Mouse (Mus musculus) intestine, embryonic 16.5 days (tissue): ENCODE data around the gene Zdhhc23. TPM values are rescaled to one million over a fixed set of nuclear protein-coding genes. Genes with fewer than 3 reads are reported as not detected.

Source experiments
- ATAC-seq: fragments of 200-750 bp; cut with Nextera tagmentation; 2 replicates; pipeline ENCODE4 v1.8.0; 2017; ENCODE audit warnings: moderate TSS enrichment, moderate library complexity
- H3K27ac ChIP-seq: fragments of 300-500 bp; sonication (generic); 2 replicates; pipeline ENCODE4 v1.5.1; 2014; ENCODE audit warnings: mild to moderate bottlenecking, low read length
- H3K27me3 ChIP-seq: fragments of 300-500 bp; sonication (generic); replicated peaks from 2 replicates; pipeline ENCODE4 v1.6.1; 2014; ENCODE audit warnings: low read length, control low read depth, mixed read lengths; ENCODE audit not compliant: control insufficient read depth, insufficient read depth
- H3K36me3 ChIP-seq: fragments of 300-500 bp; sonication (generic); 2 replicates; pipeline ENCODE4 v1.6.1; 2014; ENCODE audit warnings: low read length, control low read depth; ENCODE audit not compliant: control insufficient read depth, insufficient read depth
- H3K4me1 ChIP-seq: fragments of 300-500 bp; sonication (generic); 2 replicates; pipeline ENCODE4 v1.6.1; 2014; ENCODE audit warnings: low read length, control low read depth, mixed read lengths; ENCODE audit not compliant: control insufficient read depth, insufficient read depth
- H3K4me2 ChIP-seq: fragments of 300-500 bp; sonication (generic); 2 replicates; pipeline ENCODE4 v1.6.1; 2014; ENCODE audit warnings: low read depth, low read length, control low read depth
- H3K4me3 ChIP-seq: fragments of 300-500 bp; sonication (generic); 2 replicates; pipeline ENCODE4 v1.5.1; 2014; ENCODE audit warnings: mild to moderate bottlenecking, low read length
- H3K9ac ChIP-seq: fragments of 300-500 bp; sonication (generic); 2 replicates; pipeline ENCODE4 v1.6.1; 2014; ENCODE audit warnings: low read depth, low read length
- H3K9me3 ChIP-seq: fragments of 300-500 bp; sonication (generic); 2 replicates; pipeline ENCODE4 v1.6.1; 2016; ENCODE audit warnings: low read length, control low read depth; ENCODE audit not compliant: control insufficient read depth
- WGBS: fragments of 180-500 bp; shearing (Covaris S2); extraction: QIAGEN DNeasy Blood & Tissue Kit; methylation state at CpG from one replicate; pipeline ENCODE4 v1.1.7; 2014; 5-methylcytosine and 5-hydroxymethylcytosine counted together
- polyA plus RNA-seq: library from polyadenylated mRNA; unstranded; fragments of >200 nt; fragmentation: Nextera tagmentation; extraction: Ambion mirVana; gene quantifications from 2 replicates; pipeline ENCODE4 v1.2.1, GENCODE M21; 2015

The Zdhhc23 gene
- 1.9 and 2.1 TPM in 2 replicates for polyA plus RNA-seq

- Histone ChIP-seq H3K27ac (no peak within 1 kb of the TSS), H3K4me2 (peak within 1 kb of the TSS; percentile 97), H3K4me3 (peak within 1 kb of the TSS; percentile 79), H3K4me1 (no peaks in the 10 kb centered on the region), H3K27me3 (no peaks in the 10 kb centered on the region), H3K9ac (peak within 1 kb of the TSS; percentile 76), H3K36me3 (no peaks in the 10 kb centered on the region), H3K9me3 (no peaks in the 10 kb centered on the region)
- ATAC-seq = peak; percentile 91
- WGBS = under 1% methylated on average over 69 of the region's 103 CpGs
These were observed at the start of gene Zdhhc23 for GRCm38 (mm10) chr16:43979328-43980109. Gene Zdhhc23 (minus strand): TSS chr16:43979791.

GRCm38 (mm10) chr16:44029273-44029672, 49.7 kb upstream of the Zdhhc23 start:
- Histone ChIP-seq H3K27me3 (no peaks in the 10 kb centered on the region), H3K27ac (no peak overlapping the region), H3K4me2 (no peak overlapping the region), H3K4me1 (0 out of 2 replicates have a peak, but pooled peaks cover 2% of the 10 kb centered on the region), H3K36me3 (no peaks in the 10 kb centered on the region), H3K9ac (no peak overlapping the region), H3K4me3 (no peak overlapping the region), H3K9me3 (no peaks in the 10 kb centered on the region)
- WGBS = 59% methylated on average over 2 of the region's 2 CpGs
- ATAC-seq = no peak

GRCm38 (mm10) chr16:44026822-44027221, 47.2 kb upstream of the Zdhhc23 start:
- Histone ChIP-seq H3K36me3 (no peaks in the 10 kb centered on the region), H3K27me3 (no peaks in the 10 kb centered on the region), H3K9me3 (no peaks in the 10 kb centered on the region), H3K27ac (no peak overlapping the region), H3K9ac (no peak overlapping the region), H3K4me1 (0 out of 2 replicates have a peak, but pooled peaks cover 2% of the 10 kb centered on the region), H3K4me2 (no peak overlapping the region), H3K4me3 (no peak overlapping the region)
- ATAC-seq = no peak
- WGBS = 59% methylated on average over 9 of the region's 9 CpGs

- Histone ChIP-seq H3K4me3 (no peak overlapping the region), H3K27ac (no peak overlapping the region), H3K27me3 (no peaks in the 10 kb centered on the region), H3K9ac (no peak overlapping the region), H3K36me3 (no peaks in the 10 kb centered on the region), H3K4me1 (0 out of 2 replicates have a peak, but pooled peaks cover 2% of the 10 kb centered on the region), H3K9me3 (no peaks in the 10 kb centered on the region), H3K4me2 (no peak overlapping the region)
- 64% methylated on average over 6 of the region's 6 CpGs for WGBS
- ATAC-seq = no peak
These were observed 46.6 kb upstream of the Zdhhc23 start for GRCm38 (mm10) chr16:44026210-44026609.

- no peak overlapping the region for H3K4me2 ChIP-seq
- no peak overlapping the region for H3K4me3 ChIP-seq
- WGBS = 62% methylated on average over 2 of the region's 2 CpGs
- H3K9me3 ChIP-seq = no peaks in the 10 kb centered on the region
- ATAC-seq = no peak
- H3K9ac ChIP-seq = no peak overlapping the region
- H3K27me3 ChIP-seq = no peaks in the 10 kb centered on the region
- peaks cover 8% of the 10 kb centered on the region for H3K4me1 ChIP-seq
- no peak overlapping the region for H3K27ac ChIP-seq
- no peaks in the 10 kb centered on the region for H3K36me3 ChIP-seq
These were observed 39.5 kb upstream of the Zdhhc23 start for GRCm38 (mm10) chr16:44018986-44019548.

GRCm38 (mm10) chr16:44018372-44018771, 38.8 kb upstream of the Zdhhc23 start:
- ATAC-seq = peak; percentile 82
- 35% methylated on average over 7 of the region's 7 CpGs for WGBS
- Histone ChIP-seq H3K4me2 (no peak overlapping the region), H3K9ac (no peak overlapping the region), H3K36me3 (no peaks in the 10 kb centered on the region), H3K27ac (no peak overlapping the region), H3K4me1 (peaks cover 8% of the 10 kb centered on the region), H3K27me3 (no peaks in the 10 kb centered on the region), H3K9me3 (no peaks in the 10 kb centered on the region), H3K4me3 (no peak overlapping the region)

GRCm38 (mm10) chr16:44017707-44018106, 38.1 kb upstream of the Zdhhc23 start:
- no peak overlapping the region for H3K4me3 ChIP-seq
- H3K27ac ChIP-seq = no peak overlapping the region
- no peaks in the 10 kb centered on the region for H3K36me3 ChIP-seq
- H3K4me2 ChIP-seq = no peak overlapping the region
- no peak overlapping the region for H3K9ac ChIP-seq
- WGBS = 87% methylated on average over 4 of the region's 4 CpGs
- H3K4me1 ChIP-seq = peaks cover 8% of the 10 kb centered on the region
- no peak for ATAC-seq
- no peaks in the 10 kb centered on the region for H3K9me3 ChIP-seq
- no peaks in the 10 kb centered on the region for H3K27me3 ChIP-seq

GRCm38 (mm10) chr16:44016164-44016563, 36.6 kb upstream of the Zdhhc23 start:
- H3K4me3 ChIP-seq = peak overlapping the region; percentile 48
- no peaks in the 10 kb centered on the region for H3K27me3 ChIP-seq
- no peaks in the 10 kb centered on the region for H3K36me3 ChIP-seq
- peaks cover 8% of the 10 kb centered on the region for H3K4me1 ChIP-seq
- WGBS = 12% methylated on average over 11 of the region's 11 CpGs
- H3K9ac ChIP-seq = peak overlapping the region; percentile 50
- peak overlapping the region; percentile 44 for H3K4me2 ChIP-seq
- H3K27ac ChIP-seq = no peak overlapping the region; the same call in 1 of the 2 replicates
- peak; percentile 91 for ATAC-seq
- no peaks in the 10 kb centered on the region for H3K9me3 ChIP-seq

- H3K27ac ChIP-seq = no peak overlapping the region; the same call in 1 of the 2 replicates
- H3K4me1 ChIP-seq = peaks cover 8% of the 10 kb centered on the region
- peak; percentile 11; the same call in 1 of the 2 replicates for ATAC-seq
- peak overlapping the region; percentile 44 for H3K4me2 ChIP-seq
- peak overlapping the region; percentile 48 for H3K4me3 ChIP-seq
- no peaks in the 10 kb centered on the region for H3K9me3 ChIP-seq
- WGBS = 52% methylated on average over 16 of the region's 16 CpGs
- no peaks in the 10 kb centered on the region for H3K36me3 ChIP-seq
- peak overlapping the region; percentile 50 for H3K9ac ChIP-seq
- H3K27me3 ChIP-seq = no peaks in the 10 kb centered on the region
These were observed 36.0 kb upstream of the Zdhhc23 start for GRCm38 (mm10) chr16:44015416-44016158.
